Mouse (Mus musculus): Measurements from ENCODE around the gene CN725425. TPM values are rescaled to one million over a fixed set of nuclear protein-coding genes. Genes with fewer than 3 reads are reported as not detected.

Gene CN725425
- not detected for polyA plus RNA-seq (2014; fragmentation: Illumina TruSeq; extraction: RNeasy Lipid Tissue Mini Kit (QIAGEN cat#74804); ENCODE audit: low replicate concordance)

GRCm38 (mm10) chr15:91199256-91199905 is at the start of gene CN725425:
TSS of gene CN725425 (plus strand) at chr15:91199494.

DNA sequence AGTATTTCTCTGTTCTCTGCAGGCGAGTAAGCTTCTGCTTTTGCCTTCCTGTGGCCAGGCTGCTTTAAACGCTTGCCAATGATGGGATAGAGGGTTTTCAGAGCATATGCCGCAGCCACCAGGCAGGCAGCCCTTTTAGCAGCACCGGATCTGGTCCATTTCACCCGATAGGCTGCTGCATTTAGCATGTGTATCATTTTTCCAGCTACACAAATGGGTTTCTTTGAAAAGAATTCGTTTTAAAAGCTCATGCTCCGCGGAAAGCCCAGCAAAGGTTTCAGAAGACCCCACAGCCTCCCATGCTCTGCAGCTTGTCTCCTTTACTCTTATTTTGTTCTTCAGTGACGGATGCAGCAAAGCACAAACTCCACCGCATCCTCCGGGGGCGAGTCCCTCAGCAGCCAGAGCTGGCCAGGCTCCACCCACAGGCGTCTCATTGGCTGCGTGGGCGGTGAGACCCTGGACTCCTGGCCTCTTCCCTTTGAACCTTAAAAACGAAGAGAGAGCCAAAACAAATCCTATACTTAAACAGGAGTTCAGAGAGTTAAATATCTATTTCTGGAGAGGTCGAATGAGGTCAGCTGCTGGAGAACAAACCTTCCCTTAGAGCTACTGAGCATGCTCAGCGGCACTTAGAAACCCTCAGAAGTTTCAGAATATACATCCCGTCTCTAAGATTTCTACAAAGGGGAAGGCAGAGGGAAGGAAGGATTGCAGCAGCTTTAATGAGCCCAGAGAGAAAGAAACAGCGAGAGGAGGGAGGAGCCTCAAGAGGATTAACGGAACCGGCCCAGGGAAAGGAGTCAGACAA is 7.7 kb upstream of the CN725425 start, which contains the start of gene Abcd2:
Gene Abcd2 (minus strand): TSS at position 388 of the 811 bp plus-strand sequence.

Other genes with a start within 250 kb of the CN725425 start
- 8.5 TPM for gene Kif21a, start 149.5 kb upstream of the CN725425 start, polyA plus RNA-seq (2014; fragmentation: Illumina TruSeq; extraction: RNeasy Lipid Tissue Mini Kit (QIAGEN cat#74804); ENCODE audit: low replicate concordance)
- gene Abcd2, start 7.7 kb upstream of the CN725425 start, polyA plus RNA-seq (2014; fragmentation: Illumina TruSeq; extraction: RNeasy Lipid Tissue Mini Kit (QIAGEN cat#74804); ENCODE audit: low replicate concordance) = 3.9 TPM

All from small intestine, adult 10 weeks (tissue).